Mouse (Mus musculus): ENCODE measurements at regions not wholly inside any gene's neighbourhood (a gene's known extent, or its start where the extent isn't known, plus 50 kb on each side); places are given as distances from the start of the nearest gene placed in this dataset.

DNA sequence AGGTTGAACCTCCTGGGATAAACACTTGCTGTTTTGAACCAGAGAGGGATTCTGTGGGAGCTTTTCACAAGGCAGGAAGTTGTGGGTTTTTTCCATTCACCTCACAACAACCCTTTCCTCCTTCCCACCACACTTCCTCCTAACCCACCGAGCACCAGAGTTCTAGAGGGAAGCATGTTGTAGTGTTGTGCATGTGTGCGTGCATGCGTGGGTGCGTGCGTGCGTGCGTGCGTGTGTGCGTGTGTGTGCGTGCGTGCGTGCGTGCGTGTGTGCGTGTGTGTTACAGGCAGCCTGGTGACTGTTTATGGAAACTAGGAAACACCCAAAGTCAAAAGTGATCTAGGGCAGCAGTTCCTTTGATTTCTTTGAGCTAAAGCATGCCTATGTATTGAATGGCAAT is 186.5 kb upstream of the Klf7 start:
- no peak for ATAC-seq (replicated peaks; ENCODE audit: insufficient number of reproducible peaks, low FRiP score, low TSS enrichment)
- Histone ChIP-seq H3K9ac (ENCODE audit: low read depth, low read length) (no peak overlapping the region), H3K4me1 (ENCODE audit: control insufficient read depth, insufficient read depth, low read length) (peaks cover 6% of the 10 kb centered on the region; the same call in 1 of the 2 replicates), H3K9me3 (replicated peaks; ENCODE audit: control insufficient read depth, low read length) (no peaks in the 10 kb centered on the region), H3K27ac (ENCODE audit: low read depth, low read length) (no peak overlapping the region), H3K4me2 (no peak overlapping the region), H3K27me3 (ENCODE audit: control insufficient read depth, insufficient read depth, low read length) (no peaks in the 10 kb centered on the region), H3K36me3 (ENCODE audit: control insufficient read depth, insufficient read depth, low read length) (no peaks in the 10 kb centered on the region), H3K4me3 (ENCODE audit: low read depth, low read length) (no peak overlapping the region)
- 89% methylated on average over 15 of the region's 15 CpGs for whole genome bisulfite sequencing (ENCODE audit: insufficient replicate concordance)

DNA sequence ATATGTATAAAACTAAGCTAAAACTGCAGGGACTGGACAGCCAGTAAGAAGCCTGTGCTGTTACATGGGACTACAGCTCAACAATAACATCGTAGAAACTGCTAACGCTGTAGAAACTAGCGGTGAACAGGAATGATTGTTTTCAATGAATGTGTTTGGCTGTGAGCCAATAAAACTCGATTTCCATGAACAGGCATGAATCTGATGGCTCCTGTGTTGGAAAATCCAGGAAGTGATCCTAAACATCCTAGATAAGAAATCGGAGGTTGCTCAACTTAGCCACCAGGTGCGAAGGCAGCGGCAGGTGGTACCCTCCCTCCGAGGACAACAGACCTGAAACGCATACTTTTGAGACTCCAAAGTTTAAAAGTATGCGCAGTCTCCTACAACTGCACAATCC is 186.0 kb upstream of the Klf7 start:
- WGBS (ENCODE audit: insufficient replicate concordance) = 71% methylated on average over 10 of the region's 10 CpGs
- H3K36me3 ChIP-seq (ENCODE audit: control insufficient read depth, insufficient read depth, low read length) = no peaks in the 10 kb centered on the region
- no peak overlapping the region for H3K4me3 ChIP-seq (ENCODE audit: low read depth, low read length)
- no peaks in the 10 kb centered on the region for H3K27me3 ChIP-seq (ENCODE audit: control insufficient read depth, insufficient read depth, low read length)
- ATAC-seq (replicated peaks; ENCODE audit: insufficient number of reproducible peaks, low FRiP score, low TSS enrichment) = no peak
- 0 out of 2 replicates have a peak overlapping the region, but pooled peaks have one; percentile 10 for H3K27ac ChIP-seq (ENCODE audit: low read depth, low read length)
- H3K9ac ChIP-seq (ENCODE audit: low read depth, low read length) = no peak overlapping the region
- peaks cover 8% of the 10 kb centered on the region; the same call in 1 of the 2 replicates for H3K4me1 ChIP-seq (ENCODE audit: control insufficient read depth, insufficient read depth, low read length)
- no peak overlapping the region for H3K4me2 ChIP-seq
- H3K9me3 ChIP-seq (replicated peaks; ENCODE audit: control insufficient read depth, low read length) = no peaks in the 10 kb centered on the region

- H3K9ac ChIP-seq (ENCODE audit: low read depth, low read length) = no peak overlapping the region
- H3K4me3 ChIP-seq (ENCODE audit: low read depth, low read length) = no peak overlapping the region
- H3K27me3 ChIP-seq (ENCODE audit: control insufficient read depth, insufficient read depth, low read length) = no peaks in the 10 kb centered on the region
- H3K9me3 ChIP-seq (replicated peaks; ENCODE audit: control insufficient read depth, low read length) = no peaks in the 10 kb centered on the region
- peak overlapping the region; percentile 84 for H3K27ac ChIP-seq (ENCODE audit: low read depth, low read length)
- H3K36me3 ChIP-seq (ENCODE audit: control insufficient read depth, insufficient read depth, low read length) = no peaks in the 10 kb centered on the region
- peak overlapping the region; percentile 20; the same call in 1 of the 2 replicates for H3K4me2 ChIP-seq
- 34% methylated on average over 13 of the region's 13 CpGs for WGBS (ENCODE audit: insufficient replicate concordance)
- H3K4me1 ChIP-seq (ENCODE audit: control insufficient read depth, insufficient read depth, low read length) = peaks cover 13% of the 10 kb centered on the region; the same call in 1 of the 2 replicates
- ATAC-seq (replicated peaks; ENCODE audit: insufficient number of reproducible peaks, low FRiP score, low TSS enrichment) = peak; percentile 72; the same call in 1 of the 2 replicates
These were observed 183.5 kb upstream of the Klf7 start for GRCm38 (mm10) chr1:64305427-64306213.

GRCm38 (mm10) chr1:64302833-64303358 is 180.8 kb upstream of the Klf7 start:
- no peaks in the 10 kb centered on the region for H3K36me3 ChIP-seq (ENCODE audit: control insufficient read depth, insufficient read depth, low read length)
- WGBS (ENCODE audit: insufficient replicate concordance) = 16% methylated on average over 9 of the region's 10 CpGs
- peaks cover 13% of the 10 kb centered on the region; the same call in 1 of the 2 replicates for H3K4me1 ChIP-seq (ENCODE audit: control insufficient read depth, insufficient read depth, low read length)
- 0 out of 2 replicates have a peak overlapping the region, but pooled peaks have one; percentile 28 for H3K9ac ChIP-seq (ENCODE audit: low read depth, low read length)
- peak overlapping the region; percentile 27 for H3K4me3 ChIP-seq (ENCODE audit: low read depth, low read length)
- no peak for ATAC-seq (replicated peaks; ENCODE audit: insufficient number of reproducible peaks, low FRiP score, low TSS enrichment)
- no peaks in the 10 kb centered on the region for H3K9me3 ChIP-seq (replicated peaks; ENCODE audit: control insufficient read depth, low read length)
- H3K27me3 ChIP-seq (ENCODE audit: control insufficient read depth, insufficient read depth, low read length) = no peaks in the 10 kb centered on the region
- H3K4me2 ChIP-seq = peak overlapping the region; percentile 44
- H3K27ac ChIP-seq (ENCODE audit: low read depth, low read length) = peak overlapping the region; percentile 66

- Histone ChIP-seq H3K4me3 (ENCODE audit: low read depth, low read length) (no peak overlapping the region), H3K9me3 (replicated peaks; ENCODE audit: control insufficient read depth, low read length) (no peaks in the 10 kb centered on the region), H3K9ac (ENCODE audit: low read depth, low read length) (no peak overlapping the region), H3K4me1 (ENCODE audit: control insufficient read depth, insufficient read depth, low read length) (peaks cover 13% of the 10 kb centered on the region; the same call in 1 of the 2 replicates), H3K4me2 (no peak overlapping the region), H3K27ac (ENCODE audit: low read depth, low read length) (no peak overlapping the region), H3K27me3 (ENCODE audit: control insufficient read depth, insufficient read depth, low read length) (no peaks in the 10 kb centered on the region), H3K36me3 (ENCODE audit: control insufficient read depth, insufficient read depth, low read length) (no peaks in the 10 kb centered on the region)
- 40% methylated on average over 6 of the region's 6 CpGs for WGBS (ENCODE audit: insufficient replicate concordance)
- ATAC-seq (replicated peaks; ENCODE audit: insufficient number of reproducible peaks, low FRiP score, low TSS enrichment) = no peak
These were observed 179.5 kb upstream of the Klf7 start for GRCm38 (mm10) chr1:64301530-64302061.

DNA sequence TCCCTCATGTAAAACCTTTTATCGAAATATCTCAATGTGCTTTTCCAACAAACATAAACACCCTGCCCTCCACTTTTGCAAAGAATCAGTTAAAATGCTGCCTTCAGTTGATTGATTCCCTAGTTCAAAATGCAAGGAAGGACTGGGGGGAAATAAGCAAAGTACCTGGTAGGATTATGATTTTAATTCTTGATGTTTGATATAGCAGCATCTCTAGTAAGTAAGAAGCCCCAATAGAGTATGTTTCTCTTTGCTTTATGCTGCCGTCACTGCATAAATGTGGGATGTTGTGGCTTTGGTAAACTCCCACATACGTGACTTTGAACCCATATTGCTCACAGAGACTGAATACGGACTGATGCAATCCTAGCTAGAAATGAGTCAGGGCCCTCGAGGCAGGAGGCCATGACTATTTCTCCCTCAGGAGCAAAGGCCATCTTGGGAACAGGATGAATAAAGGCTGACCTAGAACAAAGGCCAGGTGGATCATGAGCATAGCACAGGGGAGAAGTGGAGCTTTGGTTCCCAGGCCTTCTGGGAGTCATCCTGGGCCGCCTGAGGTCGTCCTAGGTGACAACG is 179.0 kb upstream of the Klf7 start:
- Histone ChIP-seq H3K9ac (ENCODE audit: low read depth, low read length) (no peak overlapping the region), H3K36me3 (ENCODE audit: control insufficient read depth, insufficient read depth, low read length) (no peaks in the 10 kb centered on the region), H3K27me3 (ENCODE audit: control insufficient read depth, insufficient read depth, low read length) (no peaks in the 10 kb centered on the region), H3K4me3 (ENCODE audit: low read depth, low read length) (no peak overlapping the region), H3K4me2 (no peak overlapping the region), H3K27ac (ENCODE audit: low read depth, low read length) (no peak overlapping the region), H3K9me3 (replicated peaks; ENCODE audit: control insufficient read depth, low read length) (no peaks in the 10 kb centered on the region), H3K4me1 (ENCODE audit: control insufficient read depth, insufficient read depth, low read length) (peaks cover 11% of the 10 kb centered on the region; the same call in 1 of the 2 replicates)
- no peak for ATAC-seq (replicated peaks; ENCODE audit: insufficient number of reproducible peaks, low FRiP score, low TSS enrichment)
- 74% methylated on average over 8 of the region's 8 CpGs for WGBS (ENCODE audit: insufficient replicate concordance)

GRCm38 (mm10) chr1:64298950-64299349 is 176.9 kb upstream of the Klf7 start:
- WGBS (ENCODE audit: insufficient replicate concordance) = 47% methylated on average over 2 of the region's 2 CpGs

DNA sequence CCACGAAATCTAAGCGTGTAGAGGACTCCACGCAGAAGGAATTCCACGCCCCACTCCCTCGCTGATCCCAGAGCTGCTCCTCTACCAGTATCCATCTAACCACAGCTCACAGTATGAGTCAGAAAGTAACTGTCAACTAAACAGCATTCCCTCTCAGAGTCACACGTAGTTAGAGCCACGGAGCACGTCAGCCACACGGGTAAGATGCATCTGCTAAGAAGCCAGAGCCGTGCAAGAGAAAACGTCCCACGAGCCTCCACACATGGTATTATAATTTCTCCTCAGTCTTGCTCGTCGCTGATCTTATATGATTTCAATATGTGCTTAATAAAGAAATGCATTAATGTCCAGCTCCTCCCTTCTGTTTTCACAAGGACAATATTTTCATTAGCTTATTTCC is 176.1 kb upstream of the Klf7 start:
- H3K36me3 ChIP-seq (ENCODE audit: control insufficient read depth, insufficient read depth, low read length) = no peaks in the 10 kb centered on the region
- no peaks in the 10 kb centered on the region for H3K9me3 ChIP-seq (replicated peaks; ENCODE audit: control insufficient read depth, low read length)
- H3K9ac ChIP-seq (ENCODE audit: low read depth, low read length) = no peak overlapping the region
- no peaks in the 10 kb centered on the region for H3K27me3 ChIP-seq (ENCODE audit: control insufficient read depth, insufficient read depth, low read length)
- ATAC-seq (replicated peaks; ENCODE audit: insufficient number of reproducible peaks, low FRiP score, low TSS enrichment) = no peak
- H3K4me1 ChIP-seq (ENCODE audit: control insufficient read depth, insufficient read depth, low read length) = peaks cover 6% of the 10 kb centered on the region; the same call in 1 of the 2 replicates
- no peak overlapping the region for H3K27ac ChIP-seq (ENCODE audit: low read depth, low read length)
- no peak overlapping the region for H3K4me2 ChIP-seq
- no peak overlapping the region for H3K4me3 ChIP-seq (ENCODE audit: low read depth, low read length)
- WGBS (ENCODE audit: insufficient replicate concordance) = 81% methylated on average over 14 of the region's 14 CpGs

More at GRCm38 (mm10) chr1:64298950-64299349, 176.9 kb upstream of the Klf7 start:
- no peak overlapping the region for H3K27ac ChIP-seq (ENCODE audit: low read depth, low read length)
- H3K4me1 ChIP-seq (ENCODE audit: control insufficient read depth, insufficient read depth, low read length) = peaks cover 7% of the 10 kb centered on the region; the same call in 1 of the 2 replicates
- no peaks in the 10 kb centered on the region for H3K27me3 ChIP-seq (ENCODE audit: control insufficient read depth, insufficient read depth, low read length)
- H3K4me2 ChIP-seq = no peak overlapping the region
- H3K9ac ChIP-seq (ENCODE audit: low read depth, low read length) = no peak overlapping the region
- ATAC-seq (replicated peaks; ENCODE audit: insufficient number of reproducible peaks, low FRiP score, low TSS enrichment) = no peak
- no peaks in the 10 kb centered on the region for H3K36me3 ChIP-seq (ENCODE audit: control insufficient read depth, insufficient read depth, low read length)
- no peak overlapping the region for H3K4me3 ChIP-seq (ENCODE audit: low read depth, low read length)
- H3K9me3 ChIP-seq (replicated peaks; ENCODE audit: control insufficient read depth, low read length) = no peaks in the 10 kb centered on the region

Measured in heart, embryonic 11.5 days (tissue).